Mouse (Mus musculus) central nervous system, embryonic 18 days (tissue): ENCODE measurements around the gene Fmo4. TPM values are rescaled to one million over a fixed set of nuclear protein-coding genes. Genes with fewer than 3 reads are reported as not detected.

Experiments used
- polyA plus RNA-seq: library from polyadenylated mRNA; depleted of rRNA; stranded (reverse); fragments of >200 nt; gene quantifications from 2 replicates; pipeline ENCODE4 v1.2.3, GENCODE M21; 2012; rRNA removed

Gene Fmo4
- 0.57 and 0.79 TPM in 2 replicates for polyA plus RNA-seq

GRCm38 (mm10) chr1:162813836-162814156 is at the start of gene Fmo4:
TSS of gene Fmo4 (minus strand) at chr1:162813972.

Other genes starting within 250 kb of the Fmo4 start
- 53.3 and 56.4 TPM in 2 replicates for gene Vamp4, start 243.5 kb downstream of the Fmo4 start, polyA plus RNA-seq
- gene Myoc, start 174.8 kb downstream of the Fmo4 start, polyA plus RNA-seq: 0.05 and 0.17 TPM in 2 replicates
- not detected in 2 replicates for gene Myocos, start 155.8 kb downstream of the Fmo4 start, polyA plus RNA-seq
- 36.8 and 39.3 TPM in 2 replicates for gene Prrc2c, start 73.4 kb downstream of the Fmo4 start, polyA plus RNA-seq
- 44.7 and 53.9 TPM in 2 replicates for gene Fmo1, start 52.6 kb upstream of the Fmo4 start, polyA plus RNA-seq
- 0.13 and 0.23 TPM in 2 replicates for gene Fmo2, start 84.8 kb upstream of the Fmo4 start, polyA plus RNA-seq
- gene Fmo6, start 123.5 kb upstream of the Fmo4 start, polyA plus RNA-seq: 0.05 and 0.08 TPM in 2 replicates
- not detected in 2 replicates for gene Fmo3, start 170.6 kb upstream of the Fmo4 start, polyA plus RNA-seq